Mouse (Mus musculus): ENCODE results near the gene Nfatc4.

The Nfatc4 gene

GRCm38 (mm10) chr14:55822991-55823762, at the start of gene Nfatc4:
TSS of gene Nfatc4 (plus strand) at chr14:55823144.
- no peak for DNase-seq (ENCODE audit: low read depth, low spot score)

GRCm38 (mm10) chr14:55776711-55777110, 46.2 kb upstream of the Nfatc4 start:
- no peak for DNase-seq (ENCODE audit: low read depth, low spot score)

- DNase-seq (ENCODE audit: low read depth, low spot score) = no peak
Measured at GRCm38 (mm10) chr14:55777176-55777575, 45.8 kb upstream of the Nfatc4 start.

DNA sequence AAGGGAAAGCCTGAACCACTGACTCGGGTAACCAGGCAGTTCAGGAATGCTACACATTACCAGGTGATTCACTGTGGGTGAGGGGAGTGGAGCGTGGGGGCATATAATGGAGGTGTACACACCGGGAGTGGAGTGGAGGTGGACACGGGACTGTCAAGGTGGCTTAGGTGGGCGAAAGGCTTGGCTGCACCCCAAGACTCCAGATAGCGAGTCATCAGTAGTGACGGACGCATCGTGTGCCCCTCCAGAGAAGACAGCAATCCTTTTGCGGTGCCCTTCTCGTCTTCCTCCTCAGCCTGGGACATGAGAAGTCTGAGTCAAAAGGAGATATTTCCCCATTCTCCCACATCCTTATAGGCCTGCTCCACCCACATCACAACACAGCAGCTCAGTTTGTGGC, 45.1 kb upstream of the Nfatc4 start:
- DNase-seq (ENCODE audit: low read depth, low spot score) = no peak

DNA sequence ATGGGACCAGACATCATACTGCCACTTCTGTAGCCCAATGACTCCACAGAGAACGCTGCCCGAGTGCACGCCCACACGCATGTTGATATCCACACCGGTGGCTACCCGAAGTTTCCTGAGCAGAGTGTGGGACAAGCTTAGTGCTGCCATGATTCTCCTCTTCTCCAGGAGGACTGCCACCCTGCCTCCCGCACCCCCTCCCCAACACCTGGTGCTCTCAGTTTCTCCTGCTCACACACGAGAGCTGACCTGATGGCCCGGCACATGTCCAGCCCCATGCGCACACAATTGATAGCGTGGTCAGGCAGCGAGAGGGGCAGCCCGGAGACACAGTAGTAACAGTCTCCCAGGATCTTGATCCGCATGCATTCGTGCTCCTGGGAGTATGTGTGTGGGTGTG, 44.3 kb upstream of the Nfatc4 start:
- no peak for DNase-seq (ENCODE audit: low read depth, low spot score)

- no peak for DNase-seq (ENCODE audit: low read depth, low spot score)
Measured at GRCm38 (mm10) chr14:55779656-55780055, 43.3 kb upstream of the Nfatc4 start.

- DNase-seq (ENCODE audit: low read depth, low spot score) = no peak
Measured at GRCm38 (mm10) chr14:55780736-55781135, 42.2 kb upstream of the Nfatc4 start.

- DNase-seq (ENCODE audit: low read depth, low spot score) = peak; percentile 73
Measured at GRCm38 (mm10) chr14:55781310-55781709, 41.6 kb upstream of the Nfatc4 start.

GRCm38 (mm10) chr14:55782361-55782960, 40.5 kb upstream of the Nfatc4 start:
- DNase-seq (ENCODE audit: low read depth, low spot score) = no peak

- no peak for DNase-seq (ENCODE audit: low read depth, low spot score)
Measured at GRCm38 (mm10) chr14:55783171-55783957, 39.6 kb upstream of the Nfatc4 start.

DNA sequence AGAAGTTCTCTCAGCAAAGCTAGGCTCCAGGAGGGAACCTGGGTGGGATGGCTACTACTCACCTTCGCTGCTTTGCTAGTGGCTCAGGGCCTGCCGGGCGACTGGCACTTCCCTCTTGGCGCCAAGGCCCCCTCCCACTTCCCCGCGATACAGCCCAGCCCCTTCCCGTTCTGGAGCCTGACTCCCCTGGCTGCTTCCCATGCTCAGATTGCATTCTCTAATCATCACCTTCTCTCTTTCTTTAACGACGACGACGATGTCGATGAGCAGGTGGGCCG, 39.0 kb upstream of the Nfatc4 start, which contains the start of gene Adcy4:
Gene Adcy4 (minus strand): TSS at position 138 of the 278 bp plus-strand sequence.
- DNase-seq (ENCODE audit: low read depth, low spot score) = no peak

GRCm38 (mm10) chr14:55785195-55785594, 37.7 kb upstream of the Nfatc4 start:
- DNase-seq (ENCODE audit: low read depth, low spot score) = no peak

DNA sequence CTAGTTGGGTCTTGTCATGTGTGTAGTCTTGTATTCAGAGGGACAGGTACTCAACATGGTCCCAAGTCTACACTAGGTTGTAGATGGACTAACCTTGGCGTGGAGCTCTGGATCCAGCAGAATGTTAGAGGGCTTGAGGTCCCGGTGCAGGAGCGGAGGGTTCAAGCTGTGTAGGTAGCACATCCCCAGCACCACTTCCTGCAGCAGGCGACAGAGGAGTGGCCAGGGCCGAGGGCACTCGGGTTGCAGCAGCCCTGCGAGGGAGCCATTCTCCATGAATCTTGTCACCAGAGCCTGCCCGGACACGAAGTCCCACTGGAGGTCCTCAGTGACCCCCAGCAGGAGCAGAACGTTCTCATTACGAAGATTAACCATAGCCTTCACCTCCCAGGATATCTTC, 35.2 kb upstream of the Nfatc4 start:
- no peak for DNase-seq (ENCODE audit: low read depth, low spot score)

DNA sequence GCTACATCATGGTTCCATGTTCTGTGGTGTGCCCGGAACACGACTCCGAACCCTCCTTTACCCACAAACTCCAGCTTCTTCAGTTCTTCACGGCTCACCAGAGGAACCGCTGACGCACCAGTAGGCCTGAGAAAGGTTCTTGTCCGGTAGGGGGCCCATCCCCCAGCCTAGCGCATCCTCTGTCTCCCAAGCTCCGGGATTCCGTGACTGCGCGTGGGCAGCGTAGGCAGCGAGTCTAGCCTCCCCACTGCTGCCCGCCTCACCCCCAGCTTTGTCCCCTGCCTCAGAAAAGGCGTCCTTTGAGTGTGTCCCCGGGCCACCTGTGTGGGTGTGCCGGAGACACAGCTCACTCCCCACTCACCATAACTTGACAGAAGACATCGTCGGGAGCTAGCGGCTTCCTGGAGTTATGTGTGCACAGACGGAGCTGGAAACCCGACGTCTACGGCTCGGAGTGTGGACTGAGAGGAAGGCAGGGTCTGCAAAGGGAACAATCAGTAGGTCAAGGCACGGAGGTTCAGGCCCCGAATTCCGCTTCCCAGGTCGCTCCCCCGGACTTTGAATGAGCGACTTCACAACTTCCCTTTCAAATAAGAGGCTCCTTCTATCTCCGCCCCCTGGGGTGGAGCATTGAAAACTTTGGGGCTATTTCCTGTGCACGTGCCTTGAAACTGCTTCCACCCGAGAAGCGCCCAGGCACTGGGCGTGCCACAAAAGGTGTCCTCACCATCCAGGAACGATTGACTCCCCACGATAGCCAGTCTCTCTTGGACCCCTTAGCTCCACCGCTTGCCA, 34.5 kb upstream of the Nfatc4 start, which contains the start of gene Ripk3:
Gene Ripk3 (minus strand): TSS at position 610 of the 795 bp plus-strand sequence.
- DNase-seq (ENCODE audit: low read depth, low spot score) = peak; percentile 82

- no peak for DNase-seq (ENCODE audit: low read depth, low spot score)
Measured at GRCm38 (mm10) chr14:55793461-55793860, 29.5 kb upstream of the Nfatc4 start.

DNA sequence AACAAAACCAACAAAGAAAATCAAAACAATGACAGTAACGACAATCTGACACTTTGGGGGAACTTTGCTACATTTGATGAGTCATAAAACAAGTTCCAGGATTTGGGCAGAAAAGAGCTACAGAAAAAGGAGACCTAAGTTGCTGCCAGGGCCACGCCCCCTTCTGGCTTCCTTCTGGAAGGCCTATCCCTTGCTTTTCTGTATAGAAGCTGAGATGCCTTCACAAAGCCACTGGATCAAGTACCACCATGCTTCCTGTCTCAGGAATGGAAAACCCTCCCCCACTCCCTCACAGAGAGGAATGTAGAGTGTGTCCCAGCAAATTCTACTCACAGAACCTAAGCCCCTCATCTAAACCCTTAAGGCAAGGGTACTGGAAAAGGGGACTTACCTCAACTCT, 29.0 kb upstream of the Nfatc4 start:
- no peak for DNase-seq (ENCODE audit: low read depth, low spot score)

DNA sequence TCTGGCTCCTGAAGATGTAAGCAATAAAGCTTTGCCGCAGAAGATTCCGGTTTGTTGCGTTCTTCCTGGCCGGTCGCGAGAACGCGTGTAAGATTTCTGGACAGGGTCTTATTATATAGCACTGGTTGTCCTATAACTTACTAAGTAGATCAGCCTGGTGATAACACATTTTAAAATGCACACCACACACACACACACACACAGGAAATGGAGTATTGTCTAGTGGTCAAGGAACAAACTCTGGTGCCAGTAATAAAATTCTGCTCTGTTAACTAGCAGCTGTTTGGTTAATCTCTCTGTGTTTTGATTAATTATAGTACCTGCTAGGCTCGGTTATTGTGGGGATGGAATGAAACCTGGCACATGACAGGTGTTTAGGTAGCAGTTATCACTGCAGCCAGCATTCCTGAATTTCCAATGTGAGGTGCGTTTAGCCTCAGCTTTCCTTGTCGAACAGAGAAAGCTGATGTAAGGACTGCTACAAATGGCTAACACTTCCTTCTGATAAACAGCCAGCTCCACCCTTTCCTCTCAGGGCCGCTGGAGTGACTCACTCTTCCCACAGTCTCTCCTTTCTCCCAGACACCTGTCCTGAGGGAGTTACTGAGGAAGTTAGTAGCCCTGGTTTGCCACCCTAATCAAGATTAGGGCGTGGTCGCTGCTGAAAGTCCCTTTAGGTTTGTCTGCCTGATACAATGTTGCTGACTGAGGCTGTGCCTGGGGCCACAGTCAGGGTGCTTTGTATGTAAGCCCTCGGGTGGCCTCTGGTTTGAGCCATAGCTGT, 27.4 kb upstream of the Nfatc4 start:
- DNase-seq (ENCODE audit: low read depth, low spot score) = no peak

GRCm38 (mm10) chr14:55814885-55815284, 8.1 kb upstream of the Nfatc4 start:
- DNase-seq (ENCODE audit: low read depth, low spot score) = no peak

DNA sequence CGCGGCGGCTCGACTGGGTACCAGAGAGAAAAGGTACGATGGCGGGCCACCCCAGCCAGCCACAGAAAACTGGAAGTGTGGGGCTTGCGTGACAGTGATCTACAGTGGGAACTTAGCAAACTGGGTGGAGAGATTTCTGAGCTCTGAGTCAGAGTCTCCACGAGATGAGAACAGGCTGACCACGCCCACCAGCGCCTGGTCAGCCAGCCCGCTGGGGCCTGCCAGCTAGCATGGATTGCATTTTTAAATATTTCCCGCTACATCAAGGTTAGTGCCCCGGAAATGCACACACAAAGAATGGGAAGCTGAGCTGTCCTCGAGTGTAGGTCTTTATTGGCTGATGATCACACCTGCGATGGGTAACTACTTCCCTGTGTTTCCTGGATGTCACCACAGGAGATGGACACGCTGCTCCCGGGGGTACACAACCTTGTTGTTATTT, 7.6 kb upstream of the Nfatc4 start:
- no peak for DNase-seq (ENCODE audit: low read depth, low spot score)

DNA sequence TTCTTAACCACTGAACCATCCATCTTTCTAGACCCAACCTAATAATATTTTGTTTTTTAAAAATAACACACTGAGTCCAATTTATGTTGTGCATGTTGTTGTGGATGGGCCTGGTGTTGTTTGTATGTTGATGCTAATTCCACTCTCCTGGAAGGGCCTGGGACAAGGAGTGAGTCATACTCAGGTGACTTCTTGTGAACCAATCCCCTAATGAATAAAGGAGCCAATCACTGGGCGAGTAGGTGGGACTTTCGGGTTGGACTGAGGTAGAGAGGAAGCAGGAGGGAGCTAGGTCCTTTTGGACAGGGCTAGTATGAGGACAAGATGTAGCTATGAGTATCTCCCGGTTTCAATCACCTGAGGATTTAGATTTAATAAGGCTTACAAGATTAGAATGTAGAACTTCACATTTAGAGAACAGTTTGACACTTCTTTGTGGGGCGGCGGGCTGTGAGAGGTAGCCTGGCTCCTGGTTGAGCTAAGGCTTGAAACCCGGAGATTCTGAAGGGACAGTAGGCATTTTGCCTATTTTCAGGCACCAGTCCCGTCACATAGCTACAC, 3.0 kb upstream of the Nfatc4 start:
- no peak for DNase-seq (ENCODE audit: low read depth, low spot score)

DNA sequence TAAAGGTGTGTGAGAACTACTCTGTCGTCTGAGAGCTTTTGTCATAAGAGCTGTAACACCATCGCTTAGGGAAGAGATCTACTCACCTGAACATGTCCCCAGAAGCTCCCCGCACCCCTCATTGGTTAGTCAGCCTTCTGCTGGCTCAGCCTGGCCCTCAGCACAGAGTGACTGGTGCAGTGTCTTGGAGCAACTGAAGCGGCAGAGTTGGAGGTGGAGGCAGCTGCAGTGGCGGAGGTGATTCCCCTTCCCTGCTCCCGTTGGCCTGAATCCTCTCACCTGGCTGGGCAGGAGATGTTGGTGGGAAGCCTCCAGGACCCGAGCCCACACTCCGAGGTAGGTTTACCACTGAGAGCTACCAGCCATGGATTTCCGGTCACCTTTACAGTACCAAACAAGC, 2.4 kb upstream of the Nfatc4 start:
- DNase-seq (ENCODE audit: low read depth, low spot score) = no peak
